Mouse (Mus musculus): ENCODE measurements around the gene Ccnd2. TPM values are rescaled to one million over a fixed set of nuclear protein-coding genes. Genes with fewer than 3 reads are reported as not detected.

Ccnd2 gene
- total and polyA plus RNA-seq, 3 experiments, result 67.3 to 407 (median 198) TPM

GRCm38 (mm10) chr6:127131946-127132345 lies 20.0 kb downstream of the Ccnd2 start:
- H3K4me1 ChIP-seq (ENCODE audit: control insufficient read depth in 1 of 2, insufficient read depth in 2 of 2, low read length in 2 of 2), result no peaks in the 10 kb centered on the region
- DNase-seq (ENCODE audit: low read depth, low spot score), result no peak
- H3K79me2 ChIP-seq (ENCODE audit: control insufficient read depth, insufficient read depth, low read length, poor library complexity), result no peaks in the 10 kb centered on the region
- peaks cover 3 to 35% of the 10 kb centered on the region in 2 experiments for H3K36me3 ChIP-seq (ENCODE audit: control insufficient read depth in 1 of 2, insufficient read depth in 2 of 2, low read length in 2 of 2)
- H3K27ac ChIP-seq (ENCODE audit: control insufficient read depth, low read depth, low read length), result no peak overlapping the region
- TF ChIP-seq ELF1 (IDR thresholded peaks at IDR 0.05; ENCODE audit: low read depth, low read length), result no peak
- TF ChIP-seq USF2 (IDR thresholded peaks at IDR 0.05; ENCODE audit: borderline replicate concordance in 1 of 2, insufficient read depth in 1 of 2, low read depth in 1 of 2, low read length in 2 of 2), result no peak
- no peak for TF ChIP-seq CHD1 (IDR thresholded peaks at IDR 0.05; ENCODE audit: low read depth, low read length)
- no peak for TF ChIP-seq SIN3A (IDR thresholded peaks at IDR 0.05; ENCODE audit: low read length)
- TF ChIP-seq JUND (IDR thresholded peaks at IDR 0.05; ENCODE audit: low read depth, low read length), result no peak
- no peak for TF ChIP-seq MEF2A (IDR thresholded peaks at IDR 0.05; ENCODE audit: extremely low read depth, insufficient replicate concordance, low read depth, low read length, poor library complexity, severe bottlenecking)
- no peak for TF ChIP-seq CTCF (IDR thresholded peaks at IDR 0.05 in 2 of 3, conservative IDR thresholded peaks at IDR 0.05 in 1 of 3; ENCODE audit: control insufficient read depth in 1 of 3, insufficient read depth in 1 of 3, low read depth in 2 of 3, low read length in 3 of 3, poor library complexity in 1 of 3, severe bottlenecking in 1 of 3)
- no peak for TF ChIP-seq ZNF384 (IDR thresholded peaks at IDR 0.05; ENCODE audit: low read depth, low read length)
- no peaks in the 10 kb centered on the region for H3K27me3 ChIP-seq (ENCODE audit: control insufficient read depth in 1 of 2, insufficient read depth in 2 of 2, low read length in 2 of 2)
- no peak overlapping the region for H3K9ac ChIP-seq (ENCODE audit: control insufficient read depth, low read depth, low read length, poor library complexity, severe bottlenecking)
- no peaks in the 10 kb centered on the region for H3K9me3 ChIP-seq (replicated peaks; ENCODE audit: insufficient read depth, low read length)
- no peak overlapping the region for H3K4me3 ChIP-seq (ENCODE audit: control insufficient read depth in 1 of 2, insufficient read depth in 1 of 2, low read depth in 2 of 2, low read length in 2 of 2)

DNA sequence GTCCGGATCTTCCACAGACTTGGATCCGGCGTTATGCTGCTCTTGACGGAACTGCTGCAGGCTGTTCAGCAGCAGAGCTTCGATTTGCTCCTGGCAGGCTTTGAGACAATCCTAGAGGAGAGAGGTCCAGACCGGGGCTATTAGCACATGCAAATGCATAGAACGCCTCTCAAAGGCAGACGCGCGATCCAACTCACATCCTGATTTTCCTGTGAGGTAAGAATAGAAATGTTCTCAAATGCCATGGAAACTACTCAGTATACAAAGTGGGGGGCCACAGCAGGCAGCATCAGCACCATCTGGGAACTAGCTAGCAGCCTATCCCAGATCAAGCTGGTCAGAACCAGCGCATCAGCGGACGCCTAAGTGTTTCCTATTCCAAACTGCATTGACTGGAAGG lies 21.6 kb downstream of the Ccnd2 start:
- Histone ChIP-seq H3K79me2 (ENCODE audit: control insufficient read depth, insufficient read depth, low read length, poor library complexity) (no peaks in the 10 kb centered on the region), H3K27me3 (ENCODE audit: control insufficient read depth in 1 of 2, insufficient read depth in 2 of 2, low read length in 2 of 2) (no peaks in the 10 kb centered on the region), H3K9me3 (replicated peaks; ENCODE audit: insufficient read depth, low read length) (no peaks in the 10 kb centered on the region), H3K4me3 (ENCODE audit: control insufficient read depth in 1 of 2, insufficient read depth in 1 of 2, low read depth in 2 of 2, low read length in 2 of 2) (no peak overlapping the region), H3K27ac (ENCODE audit: control insufficient read depth, low read depth, low read length) (no peak overlapping the region), H3K9ac (ENCODE audit: control insufficient read depth, low read depth, low read length, poor library complexity, severe bottlenecking) (no peak overlapping the region), H3K36me3 (ENCODE audit: control insufficient read depth in 1 of 2, insufficient read depth in 2 of 2, low read length in 2 of 2) (peaks cover 3 to 29% of the 10 kb centered on the region in 2 experiments; a peak in 3 of 4 replicates), H3K4me1 (ENCODE audit: control insufficient read depth in 1 of 2, insufficient read depth in 2 of 2, low read length in 2 of 2) (no peaks in the 10 kb centered on the region)
- no peak for DNase-seq (ENCODE audit: low read depth, low spot score)
- TF ChIP-seq UBTF (IDR thresholded peaks at IDR 0.05; ENCODE audit: borderline replicate concordance, insufficient read depth, low read depth, low read length) (no peak), NRF1 (IDR thresholded peaks at IDR 0.05; ENCODE audit: insufficient read depth, low read depth, low read length, poor library complexity, severe bottlenecking) (no peak), ZNF384 (IDR thresholded peaks at IDR 0.05; ENCODE audit: low read depth, low read length) (no peak), POLR2AphosphoS2 (IDR thresholded peaks at IDR 0.05; ENCODE audit: low read length) (no peak), NELFE (IDR thresholded peaks at IDR 0.05; ENCODE audit: low read depth, low read length) (no peak), E2F4 (IDR thresholded peaks at IDR 0.05; ENCODE audit: borderline replicate concordance, low read depth, low read length) (no peak), POLR2A (IDR thresholded peaks at IDR 0.05; ENCODE audit: control insufficient read depth in 1 of 2, insufficient read depth in 1 of 2, low read depth in 1 of 2, low read length in 2 of 2, poor library complexity in 1 of 2) (no peak), MAZ (IDR thresholded peaks at IDR 0.05; ENCODE audit: low read depth, low read length) (no peak), CHD2 (IDR thresholded peaks at IDR 0.05; ENCODE audit: low read length) (no peak), TCF12 (IDR thresholded peaks at IDR 0.05; ENCODE audit: low read depth, low read length) (no peak), ZMIZ1 (IDR thresholded peaks at IDR 0.05; ENCODE audit: low read depth, low read length) (no peak), SIN3A (IDR thresholded peaks at IDR 0.05; ENCODE audit: low read length) (no peak), USF2 (IDR thresholded peaks at IDR 0.05; ENCODE audit: borderline replicate concordance in 1 of 2, insufficient read depth in 1 of 2, low read depth in 1 of 2, low read length in 2 of 2) (no peak)

Data from MEL (cell line).